Mouse (Mus musculus): ENCODE data around the gene Mlh3. TPM values are rescaled to one million over a fixed set of nuclear protein-coding genes. Genes with fewer than 3 reads are reported as not detected.

The Mlh3 gene
- total RNA-seq (2021) = 10 to 100 TPM in 1 of 2 experiments, 1 to 10 TPM in 1; 8.9 to 10.6 TPM
- long read RNA-seq, experiment 1, full-length matches to known transcripts = 2 of 4 reads
- long read RNA-seq, experiment 1, partial matches to known transcripts = 0 of 4 reads
- long read RNA-seq, experiment 1, other reads (novel, unspliced or antisense) = 2 of 4 reads
- long read RNA-seq, experiment 2, full-length matches to known transcripts = 1 of 4 reads
- long read RNA-seq, experiment 2, partial matches to known transcripts = 2 of 4 reads
- long read RNA-seq, experiment 2, other reads (novel, unspliced or antisense) = 1 of 4 reads

DNA sequence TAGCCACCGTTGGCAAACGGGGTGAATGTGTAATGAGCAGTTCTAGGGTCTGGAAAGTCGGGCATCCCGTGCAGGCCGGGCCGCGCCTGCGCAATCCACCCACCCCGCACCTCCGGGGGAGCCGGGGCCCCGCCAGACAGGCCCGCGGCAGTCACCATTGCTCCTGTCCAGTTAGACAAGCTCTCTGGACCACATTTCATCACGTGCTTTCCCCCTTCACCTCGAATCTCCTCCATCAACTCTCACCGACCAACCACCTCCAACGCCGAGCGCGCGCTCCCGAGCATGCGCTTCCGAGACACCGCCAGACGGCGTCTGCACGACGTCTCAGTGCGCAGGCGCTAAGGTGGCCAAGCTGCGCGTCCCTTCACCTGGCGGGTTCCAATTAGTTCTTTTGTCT, at the start of gene Mlh3:
TSS of gene Mlh3 (minus strand) at position 281 of the 400 bp plus-strand sequence.
- H3K4me3 ChIP-seq = peak within 1 kb of the TSS; percentile 82
- DNase-seq = peak; percentile 90
- intact Hi-C loops (cut with DNase I) = loop anchor here (5.0 kb wide), 1 partner anchor 48 kb away; no protein-coding TSS in a partner anchor
- TF ChIP-seq CTCF (IDR thresholded peaks at IDR 0.05) = peak; percentile 51
- peak within 1 kb of the TSS; percentile 90 for H3K27ac ChIP-seq

DNA sequence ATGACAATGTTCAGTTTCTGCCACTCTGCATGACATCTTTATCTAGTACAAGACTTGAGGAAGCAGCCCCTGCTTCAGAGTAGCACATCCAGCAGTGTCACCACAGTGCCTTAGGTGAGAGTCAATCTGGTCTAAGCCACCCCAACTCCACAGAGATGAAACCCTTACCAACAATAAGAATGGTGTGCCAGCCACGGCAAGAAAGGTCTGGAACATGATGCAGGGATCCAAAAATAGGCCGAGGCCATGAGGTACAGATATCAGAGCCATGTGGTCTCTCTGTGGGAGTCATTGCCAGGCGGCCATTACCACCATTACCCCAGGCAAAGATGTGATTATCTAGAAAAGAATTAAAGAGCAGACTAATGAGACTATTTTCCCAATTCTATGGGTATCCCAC, 38.3 kb upstream of the Mlh3 start:
- H3K4me3 ChIP-seq = no peak overlapping the region
- TF ChIP-seq CTCF (IDR thresholded peaks at IDR 0.05) = no peak
- H3K27ac ChIP-seq = 0 out of 2 replicates have a peak overlapping the region, but pooled peaks have one; percentile 9
- intact Hi-C loops (cut with DNase I) = no loop called here
- peak; percentile 47 for DNase-seq

DNA sequence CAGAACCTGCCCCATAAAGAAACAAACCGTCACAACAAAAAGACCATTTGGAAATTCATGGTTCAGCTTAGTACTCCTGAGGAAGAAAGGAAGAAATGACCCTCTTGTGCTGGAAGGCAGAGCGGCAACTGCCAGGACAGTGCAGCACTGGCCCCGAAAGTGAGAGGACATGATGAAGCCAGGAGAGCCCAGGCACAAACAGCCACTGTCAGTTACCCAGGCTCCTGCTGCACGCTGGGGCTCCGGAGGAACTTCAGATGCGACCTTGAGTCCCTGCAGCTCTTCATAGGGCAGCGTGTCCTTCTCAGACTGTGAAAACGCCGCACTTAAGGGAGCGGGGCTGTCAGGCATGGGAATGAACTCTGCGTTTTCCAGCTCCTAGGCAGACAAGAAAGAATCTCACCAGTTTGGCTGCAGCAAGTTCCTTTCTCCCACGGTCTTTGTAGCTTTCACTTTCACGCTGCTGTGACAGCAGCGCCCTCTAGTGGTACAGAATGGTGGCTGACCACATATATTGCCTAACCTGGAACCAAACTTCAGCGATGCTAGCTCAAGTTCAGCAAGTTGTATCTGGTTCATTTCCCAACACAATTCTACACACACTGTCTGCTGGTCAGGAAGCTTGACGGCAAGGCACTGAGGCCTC, 35.0 kb upstream of the Mlh3 start:
- intact Hi-C loops (cut with DNase I) = loop anchor here (1.0 to 2.0 kb wide), 3 partner anchors 137 to 213 kb away; no protein-coding TSS in a partner anchor
- H3K27ac ChIP-seq = peak overlapping the region; percentile 81
- DNase-seq = peak; percentile 86
- H3K4me3 ChIP-seq = peak overlapping the region; percentile 64
- peak; percentile 96 for TF ChIP-seq CTCF (IDR thresholded peaks at IDR 0.05)

DNA sequence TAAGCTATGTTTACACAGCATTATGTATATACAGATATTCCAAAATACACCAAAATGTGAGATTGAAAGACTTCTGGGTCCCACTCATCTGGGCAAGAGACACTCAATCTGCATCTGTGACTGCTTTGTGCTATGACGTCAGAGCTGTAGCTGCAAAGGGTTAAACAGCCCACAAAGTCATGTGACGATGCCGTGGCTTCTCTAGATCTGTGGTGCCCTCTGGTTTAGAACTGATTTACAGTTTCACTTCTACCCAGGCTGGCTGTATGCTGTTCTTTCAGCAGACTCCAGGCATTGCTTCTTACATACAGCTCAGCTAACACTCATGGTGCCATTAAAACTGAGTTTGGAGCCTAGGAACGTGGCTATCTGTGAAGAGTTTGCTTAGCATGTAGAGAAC, 34.3 kb upstream of the Mlh3 start:
- no peak for DNase-seq
- intact Hi-C loops (cut with DNase I) = loop anchor here (1.0 to 2.0 kb wide), 3 partner anchors 136 to 212 kb away; no protein-coding TSS in a partner anchor
- no peak for TF ChIP-seq CTCF (IDR thresholded peaks at IDR 0.05)
- H3K4me3 ChIP-seq = peak overlapping the region; percentile 64
- H3K27ac ChIP-seq = peak overlapping the region; percentile 81

DNA sequence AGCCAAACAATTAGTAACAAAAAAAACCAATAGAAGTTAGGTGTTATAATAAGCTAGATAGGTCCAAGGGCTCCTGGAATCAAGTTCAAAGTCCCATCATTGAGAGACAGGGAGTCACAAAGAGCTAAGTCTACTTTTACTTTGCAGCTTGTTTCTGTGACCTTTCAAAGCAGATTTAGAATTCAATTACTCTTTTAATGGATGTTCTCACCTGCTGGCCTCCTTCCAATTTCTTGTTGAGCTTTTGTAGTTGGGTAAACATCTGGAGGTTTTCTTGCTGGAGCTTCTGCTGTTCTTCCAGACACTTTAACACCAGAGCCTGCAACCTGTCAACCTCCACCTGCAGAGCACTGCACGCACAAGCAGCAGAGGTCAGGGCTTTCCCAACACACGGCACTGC, 32.9 kb upstream of the Mlh3 start:
- Histone ChIP-seq H3K4me3 (no peak overlapping the region), H3K27ac (no peak overlapping the region)
- TF ChIP-seq CTCF (IDR thresholded peaks at IDR 0.05) = no peak
- intact Hi-C loops (cut with DNase I) = no loop called here
- no peak for DNase-seq

DNA sequence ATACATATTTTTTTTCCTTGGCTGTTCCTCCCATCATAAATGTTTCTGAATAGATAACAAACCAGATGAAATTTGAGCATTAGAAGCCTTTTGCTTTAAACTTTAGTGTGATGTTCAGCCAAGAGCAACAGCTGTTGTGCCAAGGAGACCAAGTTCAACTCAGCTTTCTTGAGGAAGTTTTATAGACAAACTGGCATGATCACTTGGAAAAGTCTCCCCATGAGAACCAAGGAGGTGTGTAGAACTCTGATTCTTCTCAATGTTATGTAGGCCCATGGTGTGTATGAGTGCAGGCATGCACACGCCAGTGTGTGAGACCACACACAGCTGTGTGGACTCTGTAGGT, 28.4 kb upstream of the Mlh3 start:
- H3K27ac ChIP-seq = peak overlapping the region; percentile 46; the same call in 1 of the 2 replicates
- DNase-seq = no peak
- H3K4me3 ChIP-seq = no peak overlapping the region
- TF ChIP-seq CTCF (IDR thresholded peaks at IDR 0.05) = no peak
- intact Hi-C loops (cut with DNase I) = no loop called here

DNA sequence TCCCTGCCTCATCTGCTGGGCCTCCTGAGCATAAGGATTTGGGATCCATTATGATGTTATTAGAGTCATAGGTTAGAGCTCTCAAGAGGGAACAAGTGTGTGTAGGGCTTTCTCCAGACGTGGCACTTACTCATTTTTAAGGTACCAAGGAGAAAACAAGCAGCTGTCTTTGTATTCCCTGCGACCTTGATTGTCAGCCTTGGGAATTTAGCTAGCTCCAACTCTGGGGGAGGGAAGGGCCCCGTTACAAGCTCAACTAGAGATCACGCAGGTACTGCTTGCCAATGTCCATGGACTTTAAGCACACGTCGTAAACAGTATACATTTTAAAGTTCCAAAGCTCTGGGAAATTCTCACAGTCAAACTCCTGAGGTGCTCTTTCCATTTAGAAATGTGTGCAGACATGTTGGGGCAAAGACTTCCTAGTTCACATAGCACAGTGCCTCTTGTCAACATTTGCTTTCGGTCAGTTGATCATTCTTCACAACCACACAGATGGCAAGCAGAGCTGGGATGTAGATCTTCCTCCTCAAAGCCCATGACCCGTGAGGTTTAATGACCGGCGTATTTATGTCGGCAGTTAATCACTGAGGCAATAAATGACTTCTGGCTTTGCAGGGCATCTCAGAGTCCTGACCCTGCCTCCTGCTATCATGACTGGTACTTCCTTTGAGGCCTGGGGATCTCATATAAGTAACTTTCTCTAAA, 27.9 kb upstream of the Mlh3 start:
- peak overlapping the region; percentile 46; the same call in 1 of the 2 replicates for H3K27ac ChIP-seq
- DNase-seq = no peak
- no peak overlapping the region for H3K4me3 ChIP-seq

DNA sequence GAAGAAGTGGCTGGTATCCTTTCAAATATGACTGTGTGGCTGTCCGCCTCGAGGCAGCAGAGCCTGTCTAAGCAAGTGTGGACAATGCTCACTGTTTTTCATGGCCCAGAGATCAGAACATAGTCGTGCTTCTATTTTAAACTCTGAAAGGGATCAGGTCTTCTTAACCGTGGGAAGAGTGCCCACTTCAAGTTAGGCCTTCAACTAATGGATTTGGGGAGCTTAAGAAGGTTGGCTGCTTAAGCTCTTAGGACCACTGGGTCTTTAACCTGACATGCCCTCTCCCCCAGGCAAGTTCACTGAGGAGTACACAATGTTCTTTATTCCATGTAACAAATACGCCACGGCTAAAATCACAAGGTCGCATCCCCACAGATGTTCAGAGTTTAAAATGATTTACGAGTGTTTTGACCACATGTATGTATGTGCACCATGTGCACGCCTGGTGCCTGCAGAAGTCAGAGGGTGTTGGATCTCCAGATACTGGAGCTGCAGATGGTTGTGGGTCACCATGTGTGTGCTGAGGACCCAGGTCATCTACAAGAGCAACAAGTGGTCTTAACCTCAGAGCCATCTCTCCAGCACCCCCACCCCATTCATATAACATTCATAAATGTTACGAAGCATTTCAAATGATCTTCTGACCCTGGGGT, 27.1 kb upstream of the Mlh3 start:
- no peak overlapping the region for H3K4me3 ChIP-seq
- H3K27ac ChIP-seq = peak overlapping the region; percentile 43
- no peak for TF ChIP-seq CTCF (IDR thresholded peaks at IDR 0.05)
- DNase-seq = no peak
- intact Hi-C loops (cut with DNase I) = no loop called here

More for the DNA sequence above, 27.9 kb upstream of the Mlh3 start:
- TF ChIP-seq CTCF (IDR thresholded peaks at IDR 0.05) = no peak
- intact Hi-C loops (cut with DNase I) = no loop called here

DNA sequence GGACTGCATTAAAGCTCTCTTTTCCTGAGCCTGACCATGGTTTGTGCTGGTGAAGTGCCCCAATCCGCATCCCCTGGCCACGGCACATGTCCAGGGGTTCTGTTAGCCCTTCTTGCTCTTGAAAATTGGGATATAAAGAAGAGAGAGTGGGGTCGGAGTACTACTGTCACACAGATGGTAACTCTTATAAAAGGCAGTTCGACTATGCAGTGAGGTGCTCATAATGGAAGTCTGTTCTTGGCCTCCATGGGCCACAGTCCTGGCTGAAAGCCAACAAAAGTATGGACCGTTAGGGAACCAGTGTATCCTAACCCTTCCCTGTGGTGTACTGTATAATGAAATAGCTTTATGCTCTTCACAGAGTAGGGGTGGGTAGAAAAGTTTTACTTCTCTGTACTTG, 26.5 kb upstream of the Mlh3 start:
- no peak for TF ChIP-seq CTCF (IDR thresholded peaks at IDR 0.05)
- intact Hi-C loops (cut with DNase I) = no loop called here
- Histone ChIP-seq H3K4me3 (no peak overlapping the region), H3K27ac (peak overlapping the region; percentile 43)
- DNase-seq = no peak

DNA sequence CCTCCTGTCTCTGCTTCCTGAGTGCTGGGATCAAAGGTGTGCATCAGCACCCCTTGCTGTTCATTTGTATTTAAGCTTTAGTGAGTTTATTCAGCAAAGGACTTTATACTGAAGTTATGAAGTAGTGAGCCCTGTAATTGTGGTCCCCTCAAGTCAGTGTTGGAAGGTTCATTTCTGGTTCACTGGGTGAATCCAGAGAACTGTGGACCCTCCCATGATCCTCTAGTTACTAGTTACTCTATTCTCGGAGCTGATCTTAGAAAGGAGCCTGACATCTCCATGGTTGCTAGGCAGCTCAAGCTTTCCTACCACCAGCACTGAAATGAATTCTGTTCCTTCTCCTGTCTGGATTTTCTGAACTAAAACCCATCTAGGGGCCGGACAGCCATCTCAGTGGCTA, 25.1 kb upstream of the Mlh3 start:
- no peak for DNase-seq
- H3K4me3 ChIP-seq = no peak overlapping the region
- H3K27ac ChIP-seq = no peak overlapping the region
- TF ChIP-seq CTCF (IDR thresholded peaks at IDR 0.05) = no peak
- intact Hi-C loops (cut with DNase I) = no loop called here

DNA sequence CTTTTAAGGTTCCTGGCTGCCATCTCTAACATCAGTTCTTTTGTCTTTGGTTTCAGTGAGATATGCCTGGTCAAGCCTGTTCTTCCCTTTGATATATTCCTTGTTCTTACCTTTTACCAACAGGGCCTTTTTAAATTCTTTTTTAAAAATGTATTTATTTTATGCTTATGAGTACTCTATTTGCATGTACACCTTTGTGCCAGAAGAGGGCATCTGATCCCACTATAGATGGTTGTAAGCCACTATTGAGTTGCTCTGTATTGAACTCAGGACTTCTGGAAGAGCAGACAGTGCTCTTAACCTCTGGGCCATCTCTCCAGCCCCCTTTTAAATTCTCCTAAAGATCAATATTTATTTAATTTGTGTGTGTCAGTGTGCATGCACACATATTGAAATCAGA, 22.5 kb upstream of the Mlh3 start:
- TF ChIP-seq CTCF (IDR thresholded peaks at IDR 0.05) = peak; percentile 34
- H3K27ac ChIP-seq = no peak overlapping the region
- H3K4me3 ChIP-seq = no peak overlapping the region
- DNase-seq = no peak
- intact Hi-C loops (cut with DNase I) = no loop called here

DNA sequence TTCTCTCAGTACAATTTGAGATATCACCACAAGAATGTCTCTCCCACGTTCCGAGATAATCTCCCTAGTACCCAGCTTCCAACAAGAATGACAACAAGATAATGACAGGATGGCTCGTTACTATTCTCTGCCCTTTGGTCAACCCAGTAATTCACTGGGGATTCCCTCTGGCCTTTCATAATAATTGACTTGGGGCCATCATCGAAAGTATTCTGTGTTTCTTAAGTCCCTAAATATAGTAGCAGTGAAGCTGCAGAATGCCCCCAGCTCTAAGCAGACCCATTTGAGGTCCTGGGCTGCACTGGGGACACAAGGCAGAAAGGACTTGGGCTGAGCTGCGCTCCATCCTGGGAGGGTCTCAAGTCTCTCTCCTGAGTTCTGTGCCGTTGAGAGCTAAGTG, 21.9 kb upstream of the Mlh3 start:
- intact Hi-C loops (cut with DNase I) = no loop called here
- TF ChIP-seq CTCF (IDR thresholded peaks at IDR 0.05) = no peak
- DNase-seq = no peak
- Histone ChIP-seq H3K4me3 (no peak overlapping the region), H3K27ac (no peak overlapping the region)
